In genomic region chr9:61986055-61986454, GRCm38 (mm10) we compare ENCODE assay signal across 24 mouse cellular contexts. TPM values are rescaled to one million over a fixed set of nuclear protein-coding genes. Genes with fewer than 3 reads are reported as not detected.
DNase-seq lines count a peak whose midpoint lies in the region; ATAC-seq and TF ChIP-seq lines count a peak whose summit lies in the region.
"Had no signal": no experiment of that assay in that cellular context is flagged by ENCODE, and none has a peak within 500 bp of the region (broad histone marks: within the 10 kb centered on the region; RNA-seq: fewer than 3 reads in every experiment).

No protein-coding gene starts in this region.

- H3K9me3 ChIP-seq in CH12.LX (replicated peaks; ENCODE audit: low read length): no peaks in the 10 kb centered on the region
- H3K9me3 ChIP-seq: embryonic facial prominence, embryonic 10.5 days; forebrain, embryonic 13.5 days; heart, embryonic 12.5 days; hindbrain, embryonic 13.5 days; kidney, embryonic 15.5 days had no signal

- no peaks in the 10 kb centered on the region for H3K36me3 ChIP-seq in CH12.LX (replicated peaks in 1 of 2; ENCODE audit: control insufficient read depth in 1 of 2, insufficient read depth in 1 of 2, low read length in 1 of 2)
- H3K36me3 ChIP-seq: embryonic facial prominence, embryonic 10.5 days; heart, embryonic 12.5 days; hindbrain, embryonic 13.5 days; kidney, embryonic 15.5 days had no signal

- peak; percentile 51 for ATAC-seq in inflammation-experienced regulatory T-cells, adult 6 months
- no peak for ATAC-seq in cerebellum, adult (ENCODE audit: insufficient number of reproducible peaks, low FRiP score, low TSS enrichment)
- ATAC-seq: forebrain, embryonic 13.5 days had no signal

- H3K4me3 ChIP-seq in layer of hippocampus, adult 2 months: no peak overlapping the region
- no peak overlapping the region for H3K4me3 ChIP-seq in CH12.LX (replicated peaks in 1 of 3; ENCODE audit: low read depth in 2 of 3, low read length in 2 of 3, poor library complexity in 1 of 3)
- no peak overlapping the region for H3K4me3 ChIP-seq in cerebellum, adult 2 months (replicated peaks; ENCODE audit: insufficient read depth, low read depth, low read length)
- H3K4me3 ChIP-seq: embryonic facial prominence, embryonic 10.5 days; forebrain, embryonic 13.5 days; heart, embryonic 12.5 days; hindbrain, embryonic 13.5 days; kidney, embryonic 15.5 days had no signal

- in situ Hi-C loops in CH12.LX (cut with MboI; ENCODE audit: low pct_ligation_motif_present, low pct_unique_long_range_greater_than_20kb, low sequenced_read_pairs): loop anchor here (5.0 kb wide), 1 partner anchor 79 kb away; no protein-coding TSS in a partner anchor

- no peak overlapping the region for H3K9ac ChIP-seq in CH12.LX (ENCODE audit: insufficient read depth, low read depth)
- H3K9ac ChIP-seq: forebrain, embryonic 13.5 days; heart, embryonic 12.5 days; hindbrain, embryonic 13.5 days; kidney, embryonic 15.5 days had no signal

- peak overlapping the region; percentile 20; the same call in 1 of the 2 replicates for H3K27ac ChIP-seq in layer of hippocampus, adult 2 months
- H3K27ac ChIP-seq in CH12.LX (ENCODE audit: insufficient read depth, low read depth): no peak overlapping the region
- no peak overlapping the region for H3K27ac ChIP-seq in cerebellum, adult 2 months (ENCODE audit: insufficient read depth, low read length)
- H3K27ac ChIP-seq: embryonic facial prominence, embryonic 10.5 days; forebrain, embryonic 13.5 days; hindbrain, embryonic 13.5 days; kidney, embryonic 15.5 days had no signal

- H3K27me3 ChIP-seq in CH12.LX (replicated peaks): no peaks in the 10 kb centered on the region
- H3K27me3 ChIP-seq in cerebellum, adult 2 months (ENCODE audit: control insufficient read depth, insufficient read depth, low read length): no peaks in the 10 kb centered on the region
- H3K27me3 ChIP-seq: forebrain, embryonic 13.5 days; hindbrain, embryonic 13.5 days; kidney, embryonic 15.5 days had no signal

- H3K4me2 ChIP-seq in CH12.LX (ENCODE audit: insufficient read depth, low read depth, poor library complexity, severe bottlenecking): peak overlapping the region; percentile 61
- H3K4me2 ChIP-seq: forebrain, embryonic 13.5 days; heart, embryonic 12.5 days; hindbrain, embryonic 13.5 days; kidney, embryonic 15.5 days had no signal

- no peaks in the 10 kb centered on the region for H3K79me2 ChIP-seq in CH12.LX (replicated peaks; ENCODE audit: control insufficient read depth, extremely low read depth, insufficient read depth, poor library complexity, severe bottlenecking)

- TF ChIP-seq CTCF in layer of hippocampus, adult 2 months (conservative IDR thresholded peaks at IDR 0.05): no peak
- no peak for TF ChIP-seq CTCF in CH12.LX (conservative IDR thresholded peaks at IDR 0.05 in 1 of 2, IDR thresholded peaks at IDR 0.05 in 1 of 2; ENCODE audit: low read depth in 2 of 2, low read length in 2 of 2)
- no peak for TF ChIP-seq CTCF in cerebellum, adult 2 months (IDR thresholded peaks at IDR 0.05; ENCODE audit: borderline replicate concordance, insufficient read depth, low read depth, low read length)

- WGBS in cerebellum, adult 2 months: 88% methylated on average over 7 of the region's 7 CpGs

- TF ChIP-seq EP300 in CH12.LX (IDR thresholded peaks at IDR 0.05; ENCODE audit: low read length): 0 out of 2 replicates have a peak, but pooled peaks have one; percentile 11

- no peak for DNase-seq in layer of hippocampus, adult 2 months (ENCODE audit: low spot score in 2 of 2)
- no peak for DNase-seq in layer of hippocampus, postnatal 25 days (ENCODE audit: extremely low spot score in 1 of 2, low spot score in 1 of 2)
- no peak for DNase-seq in CH12.LX (ENCODE audit: extremely low read depth)
- peak; percentile 52 for DNase-seq in thymus, postnatal 14 days
- no peak for DNase-seq in urinary bladder, postnatal 25 days (ENCODE audit: low spot score)
- DNase-seq in cerebellum, adult 2 months: no peak
- DNase-seq: adrenal gland, postnatal 25 days; cerebellum, adult 11-12 months; cerebellum, postnatal 36 days; heart, adult 11 months; heart, postnatal 14 days; layer of hippocampus, postnatal 36 days; lung, adult 18-20 months; lung, postnatal 36 days; retina, postnatal 1 day had no signal

- H3K4me1 ChIP-seq in CH12.LX (ENCODE audit: control insufficient read depth in 1 of 2, insufficient read depth in 2 of 2): peaks cover 19 to 47% of the 10 kb centered on the region in 2 experiments
- H3K4me1 ChIP-seq in cerebellum, adult 2 months (ENCODE audit: control insufficient read depth, insufficient read depth, low read length): no peaks in the 10 kb centered on the region
- H3K4me1 ChIP-seq: heart, embryonic 12.5 days; kidney, embryonic 15.5 days had no signal

- dilution Hi-C loops in CH12.LX (cut with MboI; ENCODE audit: extremely low pct_ligation_motif_present, extremely low pct_unique_long_range_greater_than_20kb, low sequenced_read_pairs): no loop called here

- TF ChIP-seq POLR2A in CH12.LX (IDR thresholded peaks at IDR 0.05; ENCODE audit: low read depth, low read length): no peak
- no peak for TF ChIP-seq POLR2A in cerebellum, adult 2 months (IDR thresholded peaks at IDR 0.05; ENCODE audit: borderline replicate concordance, insufficient read depth, low read length)

- TF ChIP-seq RAD21 in CH12.LX (IDR thresholded peaks at IDR 0.05; ENCODE audit: low read depth, low read length): no peak

TF ChIP-seq in CH12.LX, 34 proteins besides CTCF, POLR2A, EP300 and RAD21:
- TF ChIP-seq USF1 (IDR thresholded peaks at IDR 0.05; ENCODE audit: low read depth, low read length) (no peak), NRF1 (IDR thresholded peaks at IDR 0.05; ENCODE audit: low read depth, low read length) (no peak), ZKSCAN1 (IDR thresholded peaks at IDR 0.05; ENCODE audit: borderline replicate concordance, low read depth, low read length) (no peak), NELFE (IDR thresholded peaks at IDR 0.05; ENCODE audit: low read depth, low read length) (no peak), SIN3A (IDR thresholded peaks at IDR 0.05; ENCODE audit: low read length) (0 out of 2 replicates have a peak, but pooled peaks have one; percentile 35), IRF4 (IDR thresholded peaks at IDR 0.05; ENCODE audit: low read depth, low read length) (0 out of 2 replicates have a peak, but pooled peaks have one; percentile 22)
TF ChIP-seq in CH12.LX: peak in this region for 2.

RNA-seq across cellular contexts. Expression of gene Kif23, which starts 39.5 kb away (rescaled TPM):
- total RNA-seq in layer of hippocampus, adult 2 months (2021): 1 to 10 TPM; 1.5 to 3.9 TPM
- total RNA-seq in layer of hippocampus, postnatal 25 days (2021): 1 to 10 TPM in 1 of 2 experiments, under 1 TPM in 1; 0.85 to 2.6 TPM
- total RNA-seq in CH12.LX (2012; rRNA removed): 50.6 and 71.5 TPM in 2 replicates
- 87.3 and 96.2 TPM in 2 replicates for total RNA-seq in CH12.LX (2014; rRNA removed)
- 125 and 133 TPM in 2 replicates for polyA plus RNA-seq in CH12.LX (2012; ENCODE audit: insufficient read length, low read depth)
- polyA plus RNA-seq in inflammation-experienced regulatory T-cells, adult 6 months (2017; shearing (Covaris generic)): 10 to 100 TPM in 2 of 3 experiments, 1 to 10 TPM in 1; 4.9 to 91.0 (median 14.7) TPM
- 0.56 and 0.68 TPM in 2 replicates for polyA plus RNA-seq in cerebellum, adult 2 months (2012; rRNA removed)

RNA-seq across cellular contexts. Expression of gene Paqr5, which starts 40.6 kb away (rescaled TPM):
- total RNA-seq in layer of hippocampus, adult 2 months (2021): 1 to 10 TPM; 3.9 to 6.3 TPM
- 1 to 10 TPM; 1.6 to 3.2 TPM for total RNA-seq in layer of hippocampus, postnatal 25 days (2021)
- total RNA-seq in CH12.LX (2012; rRNA removed) (0.38 and 0.46 TPM in 2 replicates), CH12.LX (2014; rRNA removed) (0.39 and 0.61 TPM in 2 replicates)
- polyA plus RNA-seq in CH12.LX (2012; ENCODE audit: insufficient read length, low read depth): 0.43 and 0.87 TPM in 2 replicates
- polyA plus RNA-seq in inflammation-experienced regulatory T-cells, adult 6 months (2017; shearing (Covaris generic)): under 1 TPM; 0.10 to 0.23 (median 0.22) TPM
- 5.5 and 5.7 TPM in 2 replicates for polyA plus RNA-seq in cerebellum, adult 2 months (2012; rRNA removed)
- total RNA-seq: gastrocnemius, adult 8-10 months; heart, postnatal 14 days; liver, adult 2 months had no signal

Comparison
In these comparisons a context has a peak if more than half of its experiments do, and no peak if none do; other contexts are left out.
1. RNA of gene Kif23, which starts 39.5 kb away (total RNA-seq): 50.6 to 96.2 TPM in CH12.LX; 1.5 to 3.9 TPM in layer of hippocampus, adult 2 months and 0.85 to 2.6 TPM in layer of hippocampus, postnatal 25 days; every median in the first group is over 10 times any median in the second.